Mouse (Mus musculus) stomach, postnatal 0 days (tissue): ENCODE results near the gene C2cd5.

Experiments
- CTCF ChIP-seq: IDR thresholded peaks from 2 replicates; pipeline ENCODE4 v1.5.1; 2016; ENCODE audit warnings: antibody characterized with exemption, low read depth, mild to moderate bottlenecking, moderate library complexity
- EP300 ChIP-seq: optimal IDR thresholded peaks from 2 replicates; pipeline ENCODE3; 2016; ENCODE audit warnings: antibody characterized with exemption

- TF ChIP-seq CTCF (no peak), EP300 (no peak)
These were observed 105.1 kb downstream of the C2cd5 start for GRCm38 (mm10) chr6:142994821-142995220.
